Mouse (Mus musculus): ENCODE data around the gene Lrig2.

Lrig2 gene

DNA sequence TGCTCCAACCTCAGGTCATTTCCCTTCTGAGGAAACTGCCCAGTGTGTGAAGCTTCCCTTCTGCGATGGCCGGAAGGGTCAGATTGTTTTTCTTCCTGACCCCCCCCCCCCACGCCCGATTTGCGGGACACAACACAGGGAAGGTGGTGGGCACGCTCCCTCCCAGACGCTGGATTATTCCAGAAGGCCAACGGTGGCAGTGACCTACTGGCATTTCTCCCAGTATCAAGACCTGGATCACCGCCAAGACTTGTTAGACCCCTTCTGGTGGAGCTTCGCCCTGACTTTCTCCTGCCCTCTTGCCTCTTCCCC is 79.9 kb downstream of the Lrig2 start:
- no peak for DNase-seq (ENCODE audit: low read depth)

DNA sequence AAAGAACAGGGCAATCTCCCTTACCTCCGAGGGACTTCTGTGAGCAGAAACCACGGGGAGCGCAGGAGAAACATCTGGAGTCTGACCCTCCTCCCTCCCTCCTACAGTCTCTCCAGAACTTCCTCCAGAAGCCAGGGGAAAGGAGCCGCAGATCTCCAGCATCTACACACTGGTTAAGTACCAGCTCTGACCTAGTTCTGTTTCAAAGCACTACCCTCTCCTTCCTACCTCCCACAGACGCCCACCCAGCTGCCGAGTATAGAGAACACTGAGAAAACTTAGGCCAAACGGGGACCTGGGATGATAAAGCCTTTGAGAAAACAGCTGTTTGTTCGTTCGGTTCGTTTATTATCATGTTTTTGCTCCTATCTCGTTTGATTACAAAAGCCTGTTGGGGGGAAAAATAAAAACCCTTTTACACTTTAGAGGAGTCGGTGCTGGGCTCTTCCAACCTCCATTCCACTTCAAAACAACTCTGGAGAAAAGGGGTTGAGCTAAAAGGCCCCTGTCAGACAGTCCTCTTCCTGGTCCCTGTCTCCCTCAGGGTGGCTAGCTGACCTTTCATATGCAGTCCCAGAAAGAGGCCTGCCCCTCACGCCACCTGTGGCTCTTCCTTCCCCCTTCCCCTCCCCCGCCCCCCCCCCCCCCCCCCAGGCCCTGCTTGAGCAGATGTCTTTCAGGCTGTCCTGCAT is 80.4 kb downstream of the Lrig2 start:
- DNase-seq (ENCODE audit: low read depth) = no peak

DNA sequence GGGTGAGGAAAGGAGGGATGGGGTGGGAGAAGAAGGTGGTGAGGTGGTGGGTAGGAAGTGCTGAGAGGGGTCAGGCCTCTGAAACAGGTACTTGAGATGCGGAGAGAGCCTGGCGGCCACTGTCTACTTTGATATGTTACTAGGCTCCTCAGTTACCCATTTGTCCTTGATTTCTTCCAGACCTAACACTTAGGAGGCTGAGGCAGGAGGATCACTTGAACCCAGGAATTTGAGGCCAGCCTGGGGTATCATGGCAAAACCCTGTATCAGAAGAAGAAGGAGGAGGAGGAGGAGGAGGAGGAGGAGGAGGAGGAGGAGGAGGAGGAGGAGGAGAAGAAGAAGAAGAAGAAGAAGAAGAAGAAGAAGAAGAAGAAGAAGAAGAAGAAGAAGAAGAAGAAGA is 84.4 kb downstream of the Lrig2 start:
- peak; percentile 70 for DNase-seq (ENCODE audit: low read depth)

DNA sequence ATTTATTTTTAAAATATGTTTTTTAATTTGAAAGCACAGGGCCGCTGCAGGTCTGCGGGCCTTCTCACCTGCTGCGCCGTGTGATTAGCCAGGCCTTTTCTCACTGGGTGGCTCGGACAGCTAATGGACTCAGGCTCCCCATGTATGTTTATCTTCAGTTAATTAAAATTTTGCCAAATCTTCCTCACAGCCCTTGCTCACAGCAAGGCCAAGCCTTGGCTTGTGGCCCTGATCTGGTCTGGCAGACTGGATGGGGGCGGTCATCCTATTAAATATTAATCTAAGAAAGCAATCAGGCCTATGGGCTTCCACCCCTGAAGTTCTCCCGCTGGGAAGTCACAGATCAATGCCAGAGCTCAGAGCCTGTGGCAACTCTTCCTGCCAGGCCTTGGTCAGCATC is 87.4 kb downstream of the Lrig2 start:
- DNase-seq (ENCODE audit: low read depth) = no peak

DNA sequence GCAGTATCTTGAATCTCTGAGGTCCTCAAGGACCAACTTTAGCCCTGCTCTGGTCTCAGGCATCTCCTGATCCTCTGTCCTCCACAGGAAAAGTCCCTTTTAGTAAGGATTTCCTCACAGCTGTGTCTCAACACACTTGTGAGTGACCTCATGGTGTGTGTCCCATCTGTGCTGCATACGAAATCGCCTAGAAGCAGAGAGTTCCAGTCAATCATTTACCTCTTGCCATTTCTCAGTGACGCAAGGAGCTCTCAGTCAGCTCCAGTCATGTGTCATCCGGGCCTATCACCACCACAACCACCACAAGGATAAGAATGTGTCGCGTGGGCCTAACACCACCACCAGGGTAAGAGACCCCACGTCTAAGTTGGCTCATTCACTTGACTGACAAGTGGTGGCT is 90.8 kb downstream of the Lrig2 start:
- DNase-seq (ENCODE audit: low read depth) = no peak

DNA sequence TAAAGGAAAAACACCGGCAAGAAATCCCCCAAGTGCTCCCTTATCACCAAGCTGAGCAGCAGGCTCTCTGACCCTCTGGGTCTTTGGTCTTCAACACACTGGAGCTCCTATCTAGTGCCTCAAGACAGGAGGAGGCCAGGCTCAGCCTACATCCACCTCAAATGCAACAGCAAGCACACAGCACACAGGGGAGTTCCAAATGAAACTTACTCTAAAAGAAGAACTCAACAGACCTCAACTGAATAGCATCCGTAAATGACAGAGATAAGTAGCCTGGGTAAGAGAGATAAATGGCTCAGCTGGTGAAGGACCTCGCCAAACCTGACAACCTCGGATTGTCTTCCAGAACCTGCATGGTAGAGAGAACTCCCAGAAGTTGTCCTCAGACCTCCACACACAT is 91.7 kb downstream of the Lrig2 start:
- no peak for DNase-seq (ENCODE audit: low read depth)

DNA sequence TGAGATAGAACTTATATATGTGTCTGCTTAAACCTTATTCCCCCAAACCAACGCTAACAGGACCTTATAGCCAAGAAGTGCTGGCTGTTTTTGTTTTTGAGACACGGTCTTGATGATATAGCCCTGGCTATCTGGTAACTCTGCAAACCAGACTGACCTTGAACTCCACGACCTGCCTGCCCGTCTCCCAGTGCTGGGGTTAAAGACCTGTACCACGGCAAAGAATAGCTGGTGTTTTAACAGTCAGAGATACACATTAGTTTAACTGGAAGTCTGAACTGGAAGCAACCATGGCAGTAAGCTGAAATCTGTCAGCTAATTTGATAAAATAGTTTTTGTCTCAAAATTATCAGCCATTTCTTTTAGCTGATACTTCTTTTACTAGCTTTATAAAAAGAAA is 94.9 kb downstream of the Lrig2 start:
- DNase-seq (ENCODE audit: low read depth) = no peak

DNA sequence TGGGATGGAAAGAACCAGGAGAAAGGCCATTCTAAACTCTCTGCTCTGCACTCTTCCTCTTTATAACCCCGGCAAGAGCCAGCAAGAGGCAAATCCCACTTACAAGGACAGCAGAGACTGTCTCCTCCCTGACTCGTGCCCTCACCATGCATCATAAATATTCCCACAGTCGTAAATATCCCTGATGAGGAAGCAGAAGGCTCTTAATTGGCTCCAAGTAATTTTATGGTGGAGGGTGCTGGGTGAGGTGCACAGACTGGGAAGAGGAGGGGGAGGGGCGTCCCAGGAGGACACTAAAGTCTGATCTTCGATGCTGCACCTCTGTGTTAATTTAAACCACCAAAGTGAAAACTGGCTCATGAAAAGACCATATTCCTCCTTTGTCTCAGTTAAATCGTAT is 99.2 kb downstream of the Lrig2 start:
- DNase-seq (ENCODE audit: low read depth) = no peak

DNA sequence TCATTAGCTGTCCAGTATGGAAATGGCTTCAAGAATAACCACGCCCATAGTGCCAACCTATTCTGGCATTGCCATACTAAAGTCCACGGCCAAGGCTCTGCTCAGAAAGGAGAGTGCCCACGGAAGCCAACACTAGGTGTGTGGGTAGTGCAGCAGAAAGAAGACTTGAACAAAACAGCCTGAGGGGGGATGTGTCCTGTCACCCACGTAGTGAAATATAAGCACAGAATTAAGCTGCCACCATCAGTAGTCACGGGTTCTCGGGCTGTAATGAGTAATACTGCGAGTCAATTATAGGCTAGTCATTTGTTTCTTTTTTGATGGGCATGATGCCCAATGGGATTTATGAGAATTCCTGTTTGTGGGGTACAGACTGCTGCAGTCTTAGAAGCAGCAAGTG is 104.2 kb downstream of the Lrig2 start:
- no peak for DNase-seq (ENCODE audit: low read depth)

DNA sequence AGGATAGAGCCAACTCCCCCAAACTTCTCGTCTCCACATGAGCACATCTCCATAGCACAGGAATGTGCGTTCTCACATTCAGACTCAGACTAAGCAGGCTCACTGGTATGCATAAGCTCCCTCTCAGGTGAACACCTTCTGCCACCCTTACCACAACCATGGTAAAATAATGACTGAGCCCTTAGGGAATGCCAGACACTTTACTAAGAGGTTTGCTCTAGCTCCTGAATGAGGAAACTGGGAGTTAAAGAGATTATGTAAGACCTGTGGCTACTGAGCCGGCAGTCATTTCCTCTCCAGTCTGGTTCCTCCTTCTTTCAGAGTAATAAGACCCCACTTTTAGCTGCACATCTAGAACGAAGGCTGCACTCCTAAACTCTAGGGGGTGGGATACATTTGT is 108.1 kb downstream of the Lrig2 start:
- peak; percentile 55 for DNase-seq (ENCODE audit: low read depth)

DNA sequence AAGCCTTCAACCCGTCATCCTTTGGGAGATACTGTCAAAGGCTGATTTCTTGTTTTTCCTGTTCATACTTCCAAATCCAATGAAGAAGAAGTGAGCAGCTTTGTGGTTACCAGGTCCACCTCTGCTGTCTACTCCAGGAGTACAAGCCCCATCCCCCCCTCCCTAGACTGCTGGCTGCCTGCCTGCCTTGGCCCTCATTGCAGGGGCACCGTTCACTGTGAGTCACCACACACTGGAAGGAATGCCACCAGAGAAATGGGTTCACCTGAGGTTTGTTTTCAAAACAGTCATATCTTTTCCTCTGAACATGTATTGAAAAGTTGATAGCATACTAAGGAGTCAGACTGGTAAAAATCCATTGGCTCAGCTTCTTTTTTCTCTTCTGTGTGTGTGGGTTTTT is 110.5 kb downstream of the Lrig2 start:
- DNase-seq (ENCODE audit: low read depth) = no peak

DNA sequence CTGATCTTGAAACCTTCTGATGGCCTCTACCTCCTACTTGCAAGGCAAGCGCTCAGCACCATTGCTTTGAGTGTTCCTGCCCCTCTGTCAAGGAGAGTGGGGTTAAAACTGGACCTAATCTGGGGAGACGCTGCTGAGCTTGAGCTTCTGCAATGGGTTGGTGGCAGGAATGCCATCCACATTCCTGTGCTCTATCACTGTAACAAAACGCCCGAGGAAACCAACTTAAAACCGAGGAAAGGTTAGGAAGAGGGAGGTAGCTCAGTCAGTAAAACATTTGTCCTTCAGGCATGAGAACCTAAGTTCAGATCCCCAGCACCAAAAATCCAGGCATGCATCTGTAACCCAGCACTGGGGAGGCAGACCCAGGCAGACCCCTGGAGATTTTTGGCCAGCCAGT is 111.6 kb downstream of the Lrig2 start:
- DNase-seq (ENCODE audit: low read depth) = no peak

DNA sequence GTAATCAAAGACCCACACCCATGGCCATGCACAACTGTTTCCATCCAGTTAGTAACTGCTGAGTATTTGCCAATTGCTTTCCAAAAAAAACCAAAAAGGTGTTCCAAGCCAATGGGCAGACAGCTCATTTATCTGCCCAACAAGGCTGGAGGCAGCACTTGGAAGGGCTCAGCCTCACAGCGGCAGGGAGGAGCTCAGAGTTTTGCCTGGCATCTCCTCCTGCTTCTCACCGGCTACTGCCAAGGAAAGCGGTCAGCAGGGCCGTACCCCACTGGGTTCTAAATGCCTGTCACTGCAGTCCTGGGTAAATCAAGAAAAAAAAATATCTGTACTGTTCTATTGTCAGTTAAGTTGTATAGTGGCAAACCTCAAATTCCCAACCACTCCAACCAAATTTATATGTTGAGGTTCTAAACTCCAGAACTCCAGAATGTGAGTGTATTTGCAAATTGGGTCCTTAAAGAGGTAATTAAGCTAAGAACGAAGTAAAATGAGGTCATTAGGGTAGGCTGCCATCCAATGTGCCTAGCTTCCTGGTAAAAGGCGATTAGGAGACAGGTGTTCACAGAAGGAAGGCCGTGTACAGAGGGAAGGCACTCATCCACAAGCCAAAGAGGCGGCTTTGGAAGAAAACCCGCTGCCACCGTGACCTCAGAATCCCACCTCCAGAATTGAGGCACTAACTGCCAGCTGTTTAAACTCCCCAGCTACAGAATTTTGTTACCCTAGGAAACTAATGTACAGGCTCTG is 112.2 kb downstream of the Lrig2 start:
- DNase-seq (ENCODE audit: low read depth) = no peak

DNA sequence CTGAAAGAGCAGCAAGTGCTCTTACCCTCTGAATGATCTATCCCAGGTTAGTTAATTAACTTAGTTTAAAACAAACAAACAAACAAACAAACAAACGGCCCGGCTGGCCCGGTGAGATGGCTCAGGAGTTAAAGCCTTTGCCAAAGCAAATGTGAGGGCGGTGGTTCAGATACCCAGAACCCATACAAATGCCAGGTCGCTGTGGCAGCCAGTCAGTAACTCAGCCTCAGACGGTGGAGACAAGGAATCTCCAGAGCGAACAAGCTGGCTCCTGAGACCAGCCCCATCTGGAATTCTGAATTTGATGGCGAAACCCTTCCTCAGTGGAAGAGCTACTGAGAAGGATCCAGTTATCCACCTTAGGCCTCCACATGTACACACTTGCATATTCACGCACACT is 114.4 kb downstream of the Lrig2 start:
- DNase-seq (ENCODE audit: low read depth) = no peak

DNA sequence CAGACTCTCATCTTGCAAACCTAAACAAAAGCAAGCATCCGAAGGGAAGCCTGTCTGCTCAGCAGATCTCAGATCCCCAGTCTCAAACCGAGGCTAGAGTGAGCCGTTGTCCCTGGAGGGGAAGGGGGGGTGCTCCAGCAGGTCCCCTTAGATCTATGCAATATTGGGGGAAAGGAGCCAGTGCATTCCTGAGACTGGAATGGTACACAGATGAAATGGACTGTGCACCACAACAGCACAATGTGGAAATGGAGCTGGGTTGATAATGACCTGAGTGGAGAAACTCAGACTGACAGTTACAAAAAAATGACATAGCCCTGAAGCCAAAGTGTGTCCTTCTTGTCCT is 115.0 kb downstream of the Lrig2 start:
- no peak for DNase-seq (ENCODE audit: low read depth)

DNA sequence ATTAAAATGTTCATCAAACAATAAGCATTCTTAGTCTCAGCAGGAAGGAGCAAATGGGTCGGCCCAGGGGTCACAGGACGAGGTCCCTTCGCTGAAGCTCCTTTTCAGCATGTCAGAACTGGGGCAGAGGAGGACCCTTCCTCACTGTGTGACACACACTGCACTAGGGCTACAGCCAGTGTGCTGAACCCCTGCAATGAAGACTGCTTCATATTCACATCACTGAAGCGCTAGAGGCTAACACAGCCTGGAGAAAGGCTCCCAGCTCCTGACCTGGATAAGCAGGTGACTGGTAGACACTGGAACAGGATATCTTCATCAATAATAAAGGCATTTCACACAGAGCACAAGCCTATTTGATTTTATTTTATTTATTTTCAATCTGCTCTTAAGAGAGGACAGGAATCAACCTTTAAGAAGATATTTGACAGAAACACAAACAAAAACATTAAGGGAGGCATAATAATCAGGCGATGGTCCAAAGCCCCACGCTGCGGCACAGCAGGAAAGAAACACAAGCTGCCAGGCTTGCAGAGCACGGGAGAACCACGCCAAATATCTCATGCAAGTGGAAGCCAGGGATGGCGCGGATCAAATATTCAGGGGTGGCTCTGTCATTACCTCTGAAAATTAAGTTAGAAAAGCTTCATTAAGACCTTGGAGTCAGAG is 115.5 kb downstream of the Lrig2 start:
- DNase-seq (ENCODE audit: low read depth) = no peak

DNA sequence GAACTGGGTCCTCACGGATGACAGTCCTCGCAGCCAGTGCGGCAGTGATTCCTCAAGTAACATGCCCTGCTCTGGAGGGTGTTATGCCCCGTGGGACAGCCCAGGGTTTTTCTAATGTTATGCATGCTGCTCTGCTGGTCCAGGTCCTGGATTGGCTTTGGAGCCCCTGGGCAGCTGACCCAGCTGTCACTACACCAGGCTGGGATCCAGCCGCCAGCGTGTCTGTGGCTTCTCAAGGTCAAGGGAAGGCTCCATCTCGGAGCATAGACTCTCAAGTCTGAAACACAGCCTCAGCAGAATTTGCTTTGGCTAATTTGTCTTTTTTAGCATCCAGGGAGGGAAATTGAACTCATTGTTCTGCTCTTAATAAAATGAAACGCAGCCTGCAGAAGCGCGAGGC is 121.6 kb downstream of the Lrig2 start:
- DNase-seq (ENCODE audit: low read depth) = no peak

DNA sequence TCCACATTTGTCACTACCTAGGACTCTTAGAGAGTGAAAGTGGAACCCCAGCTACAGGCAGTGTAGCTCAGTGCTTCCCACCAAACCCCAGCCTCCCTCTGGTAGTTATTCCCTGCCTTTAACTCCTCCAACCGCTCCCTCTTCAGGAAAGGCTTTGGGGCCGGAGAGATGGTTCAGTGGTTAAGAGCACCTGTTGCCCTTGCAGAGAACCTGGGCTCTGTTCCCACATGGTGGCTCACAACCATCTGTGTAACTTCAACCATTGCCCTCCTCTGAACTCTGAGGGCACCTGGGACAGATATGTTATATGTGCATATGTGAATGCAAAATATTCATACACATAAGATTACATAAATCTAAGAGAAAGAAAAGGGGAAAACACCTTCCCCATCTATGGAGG is 122.3 kb downstream of the Lrig2 start:
- DNase-seq (ENCODE audit: low read depth) = no peak

DNA sequence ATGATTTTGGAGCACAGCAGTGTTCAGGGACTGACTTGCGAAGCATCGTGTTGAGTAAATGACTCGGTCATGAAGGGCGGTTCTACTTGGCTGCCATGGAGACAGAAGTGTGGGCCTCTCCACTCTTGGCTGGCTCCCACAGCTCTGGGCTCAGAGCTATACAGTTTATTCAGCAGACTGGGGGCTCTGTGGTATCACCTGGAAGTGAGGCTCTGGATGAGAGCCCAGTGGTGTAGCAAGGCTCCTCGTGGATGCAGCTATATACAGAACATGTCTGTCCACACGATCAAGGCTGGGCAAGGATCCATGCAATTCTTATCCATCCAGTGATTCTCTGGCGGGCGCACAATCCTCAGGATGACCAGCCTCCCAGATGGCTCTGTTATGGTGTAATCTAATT is 126.1 kb downstream of the Lrig2 start:
- DNase-seq (ENCODE audit: low read depth) = no peak

DNA sequence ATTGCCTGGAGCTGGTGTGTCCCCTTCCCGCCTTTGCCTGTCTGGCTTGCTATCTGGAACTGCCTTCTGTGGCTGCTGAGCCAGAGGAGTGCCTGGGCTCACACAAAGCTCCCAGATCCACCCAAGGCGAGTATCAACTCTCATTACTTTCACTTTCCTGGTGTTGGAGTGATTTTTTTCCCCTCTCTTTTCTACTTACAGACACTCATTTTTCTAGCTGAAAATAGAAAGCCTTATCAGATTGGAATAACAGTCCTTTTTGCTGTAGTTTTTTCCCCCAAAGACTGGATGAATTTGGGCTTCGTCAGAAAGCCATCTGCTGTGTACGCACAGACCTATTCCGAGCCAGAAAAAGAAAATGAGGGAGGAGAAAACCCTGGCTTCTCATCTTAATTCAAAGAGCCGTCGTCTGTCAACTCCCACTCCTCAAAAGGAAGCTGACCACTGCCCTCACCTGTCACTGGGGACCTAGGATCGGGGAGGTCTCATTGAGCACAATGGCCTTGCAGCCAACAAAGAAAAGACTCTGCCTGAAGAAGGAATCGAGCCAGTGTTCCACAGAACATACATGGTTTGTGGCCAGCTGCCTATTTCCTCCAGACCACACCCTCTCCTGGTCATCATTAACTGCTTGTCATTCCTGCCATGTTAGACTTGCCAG is 127.9 kb downstream of the Lrig2 start:
- peak; percentile 6 for DNase-seq (ENCODE audit: low read depth)

DNA sequence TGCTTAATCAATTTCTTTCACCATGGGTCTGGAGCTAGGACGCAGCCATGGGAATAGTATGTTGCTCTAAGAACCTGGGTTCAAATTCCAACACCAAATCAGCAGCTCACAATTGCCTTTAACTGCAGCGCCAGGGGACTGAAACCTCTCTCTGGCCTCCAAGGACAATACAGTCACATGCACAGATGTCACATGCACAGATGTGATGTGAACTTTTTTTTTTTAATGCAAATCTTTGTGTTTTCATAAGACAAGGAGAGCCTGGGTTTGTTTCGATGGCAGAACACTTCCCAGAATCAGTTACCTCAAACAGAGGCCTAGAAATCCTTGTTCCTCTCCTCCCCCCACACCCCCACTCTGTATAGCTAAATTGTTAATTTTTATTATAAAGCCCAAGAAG is 133.5 kb downstream of the Lrig2 start:
- DNase-seq (ENCODE audit: low read depth) = no peak

DNA sequence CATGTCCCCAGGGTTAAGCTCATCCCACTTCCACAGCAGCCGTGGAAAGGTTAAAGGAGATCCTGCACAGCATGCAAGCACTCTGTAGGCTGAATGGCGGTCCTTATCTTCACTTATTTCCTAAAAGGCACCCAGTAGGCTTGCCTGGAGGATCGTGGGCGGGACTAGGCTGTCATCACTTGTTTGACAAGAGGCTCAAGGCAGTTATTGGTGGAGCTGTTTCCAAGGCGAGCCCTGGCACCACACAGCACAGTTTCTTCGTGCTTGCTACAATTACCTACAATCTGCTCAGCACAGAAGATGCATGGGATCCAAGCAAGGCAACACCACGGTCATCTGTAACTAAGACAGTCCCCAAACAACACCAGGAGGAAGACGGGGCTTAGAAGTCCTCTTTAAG is 137.8 kb downstream of the Lrig2 start:
- no peak for DNase-seq (ENCODE audit: low read depth)

DNA sequence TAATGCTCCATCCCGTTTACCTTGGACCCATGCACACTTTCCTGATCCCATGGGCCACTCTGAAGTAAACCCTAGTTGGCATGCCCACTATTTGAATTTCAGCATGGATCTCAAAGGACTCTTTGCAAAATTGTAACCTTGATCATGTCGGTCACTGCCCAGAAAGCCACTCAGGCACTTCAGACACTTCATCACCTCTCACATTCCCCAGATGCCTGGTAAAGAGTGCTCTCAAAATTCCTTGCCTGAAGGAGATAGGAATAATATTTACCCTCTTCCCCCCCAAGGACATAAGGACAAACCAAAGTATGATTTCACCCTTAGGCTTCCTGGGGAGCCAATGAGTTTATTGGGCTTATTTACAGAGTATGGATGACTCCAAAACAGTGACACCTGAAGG is 139.3 kb downstream of the Lrig2 start:
- DNase-seq (ENCODE audit: low read depth) = no peak

Data from 416B (cell line).